Mouse (Mus musculus): ENCODE data around the gene Kif3b.
"Not testable (repeated sequence)": the region's sequence is repeated elsewhere in the genome, so short reads cannot be mapped to it uniquely, and the experiment has no call there.

Kif3b gene

DNA sequence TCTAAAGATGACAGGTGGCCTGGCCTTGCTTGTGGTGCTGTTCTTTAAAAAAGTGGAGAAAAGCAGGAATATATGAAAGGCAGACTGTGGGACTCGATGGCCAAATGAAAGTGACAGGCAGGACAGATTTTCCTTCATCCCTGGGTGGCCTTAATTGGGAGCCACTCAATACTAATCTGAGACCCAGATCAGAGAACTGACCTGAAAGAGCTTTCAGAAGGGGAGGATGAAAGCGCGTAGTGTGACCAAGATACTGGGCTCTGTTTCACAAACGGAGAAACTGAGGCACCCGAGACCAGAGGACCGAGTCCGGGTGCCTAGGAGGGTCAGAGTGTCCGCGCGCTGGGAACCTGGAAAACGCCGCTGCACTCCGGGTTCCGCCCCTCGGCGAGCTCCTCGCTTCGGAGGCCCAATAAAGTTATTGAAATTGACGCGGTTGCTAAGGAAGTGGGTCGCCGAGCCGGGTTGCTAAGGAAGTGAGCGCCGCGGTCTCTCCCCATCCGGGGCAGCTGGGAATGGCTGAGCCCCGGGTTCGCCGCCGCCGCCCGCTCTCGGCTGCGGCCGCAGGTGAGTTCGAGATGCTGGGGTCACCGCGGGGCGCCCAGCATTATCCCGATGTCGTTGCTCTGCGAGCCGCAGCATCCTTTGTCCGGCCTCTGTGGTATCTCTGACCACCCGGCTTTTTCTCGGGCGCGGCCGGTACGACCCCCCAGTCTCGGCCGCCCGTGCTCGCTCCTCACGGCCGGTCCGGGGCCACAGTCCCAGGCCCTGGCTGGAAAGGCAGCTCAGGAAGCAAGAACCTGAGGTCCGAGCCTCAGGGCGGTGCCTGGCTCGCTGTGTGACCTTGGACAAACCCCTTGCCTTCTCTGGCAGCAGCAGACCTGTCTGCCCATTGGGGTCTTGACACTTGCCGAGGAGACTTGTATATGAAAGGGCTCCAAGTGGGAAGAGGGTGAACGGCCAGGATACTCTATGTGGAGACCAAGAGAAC lies at the start of gene Kif3b:
Gene Kif3b (plus strand): TSS at position 476 of the 991 bp plus-strand sequence.
- peak; percentile 95 for DNase-seq

DNA sequence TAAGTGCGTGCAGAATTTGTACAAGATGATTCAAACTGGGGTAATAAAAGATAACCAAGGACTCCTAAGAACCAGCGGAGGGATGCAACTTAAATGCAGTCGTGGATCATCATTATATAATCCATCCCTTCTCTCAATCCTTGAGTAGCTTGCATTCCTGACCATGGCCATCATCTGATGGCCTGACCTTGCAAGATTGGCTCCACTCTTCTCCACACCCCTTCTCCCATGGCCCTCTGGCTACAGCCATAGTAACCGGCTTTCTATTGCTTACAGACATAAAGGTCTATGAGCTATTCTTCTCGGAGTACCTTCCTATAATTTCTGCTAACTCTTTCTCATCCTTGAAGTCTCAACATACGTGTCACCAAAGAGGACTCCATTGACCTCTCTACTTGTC lies 49.1 kb upstream of the Kif3b start:
- peak; percentile 5 for DNase-seq

DNA sequence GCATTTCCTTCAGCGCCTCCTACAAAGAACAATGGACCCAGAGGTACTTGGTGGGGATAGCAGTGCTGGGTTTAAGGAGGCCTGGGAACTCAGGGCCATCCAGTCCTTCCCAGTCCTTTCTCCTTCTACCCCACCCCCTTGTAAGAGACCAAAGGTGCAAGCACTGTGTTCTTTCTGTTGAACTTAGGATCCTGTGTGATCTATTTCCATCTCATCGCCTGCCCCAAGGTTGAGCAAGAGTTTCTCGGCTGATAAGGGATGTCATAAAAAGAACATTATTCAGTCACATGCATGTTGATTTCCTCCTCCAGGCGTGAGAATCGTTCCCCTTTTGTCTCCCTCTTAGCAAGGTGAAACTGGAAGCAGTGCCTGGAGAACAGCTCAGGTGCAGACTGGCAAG lies 41.5 kb upstream of the Kif3b start:
- DNase-seq, result no peak

DNA sequence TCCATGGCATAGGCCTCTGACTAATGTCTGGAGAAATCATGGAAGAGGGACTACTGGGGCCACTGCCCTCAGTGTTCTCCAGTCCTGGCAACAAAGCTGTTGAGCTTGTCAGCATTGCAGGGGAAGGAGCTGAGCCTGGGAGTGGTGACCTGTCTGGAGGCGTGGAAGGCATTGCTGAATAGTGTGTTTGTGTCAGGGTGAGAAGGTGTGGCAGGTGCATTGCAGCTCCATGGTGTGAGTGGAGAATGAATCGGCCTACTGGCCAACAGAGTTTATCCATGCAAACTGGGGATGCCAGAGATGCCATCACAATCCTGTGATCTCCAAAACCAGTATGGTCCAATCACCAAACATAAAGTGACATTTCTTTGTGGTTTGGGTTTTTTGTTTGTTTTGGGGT lies 34.6 kb upstream of the Kif3b start:
- DNase-seq, result no peak

DNA sequence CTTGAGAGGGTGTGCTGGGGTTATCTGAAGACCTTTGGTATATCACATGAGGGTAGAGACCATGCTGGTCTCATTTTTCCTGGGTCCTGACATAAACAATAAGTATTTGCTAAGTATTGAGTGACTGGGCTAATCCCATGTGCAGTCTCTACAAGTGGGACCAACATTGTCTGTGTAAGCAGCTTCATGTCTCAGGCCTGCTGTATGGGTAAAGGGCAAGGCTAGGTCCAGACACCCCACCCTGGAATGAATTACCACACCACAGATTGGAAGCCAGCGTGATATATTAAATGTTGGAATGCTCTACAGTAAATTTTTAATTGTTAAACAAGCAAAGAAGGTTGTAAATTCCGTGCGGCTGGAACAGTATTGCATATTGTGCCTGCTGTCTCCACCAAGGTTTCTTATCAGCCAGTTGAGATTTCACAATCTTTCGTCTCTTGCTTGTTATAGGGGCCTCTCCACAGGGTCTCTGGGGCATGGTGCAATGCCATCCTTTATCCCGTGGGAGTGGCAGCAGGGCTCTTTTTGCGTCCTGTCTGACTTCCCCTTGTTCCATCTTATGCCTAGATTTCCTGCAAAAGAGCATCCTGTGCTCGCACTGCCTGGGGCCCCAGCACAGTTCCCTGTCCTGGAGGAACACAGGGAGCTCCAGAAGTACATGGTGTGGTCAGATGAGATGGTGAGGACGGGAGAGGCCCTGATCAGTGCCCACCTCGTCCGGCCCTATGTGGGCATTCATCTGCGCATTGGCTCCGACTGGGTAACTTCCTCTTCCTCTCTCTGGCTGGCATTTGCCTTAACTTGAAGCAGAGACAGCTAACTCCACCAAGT lies 32.0 kb upstream of the Kif3b start:
- DNase-seq, result no peak

DNA sequence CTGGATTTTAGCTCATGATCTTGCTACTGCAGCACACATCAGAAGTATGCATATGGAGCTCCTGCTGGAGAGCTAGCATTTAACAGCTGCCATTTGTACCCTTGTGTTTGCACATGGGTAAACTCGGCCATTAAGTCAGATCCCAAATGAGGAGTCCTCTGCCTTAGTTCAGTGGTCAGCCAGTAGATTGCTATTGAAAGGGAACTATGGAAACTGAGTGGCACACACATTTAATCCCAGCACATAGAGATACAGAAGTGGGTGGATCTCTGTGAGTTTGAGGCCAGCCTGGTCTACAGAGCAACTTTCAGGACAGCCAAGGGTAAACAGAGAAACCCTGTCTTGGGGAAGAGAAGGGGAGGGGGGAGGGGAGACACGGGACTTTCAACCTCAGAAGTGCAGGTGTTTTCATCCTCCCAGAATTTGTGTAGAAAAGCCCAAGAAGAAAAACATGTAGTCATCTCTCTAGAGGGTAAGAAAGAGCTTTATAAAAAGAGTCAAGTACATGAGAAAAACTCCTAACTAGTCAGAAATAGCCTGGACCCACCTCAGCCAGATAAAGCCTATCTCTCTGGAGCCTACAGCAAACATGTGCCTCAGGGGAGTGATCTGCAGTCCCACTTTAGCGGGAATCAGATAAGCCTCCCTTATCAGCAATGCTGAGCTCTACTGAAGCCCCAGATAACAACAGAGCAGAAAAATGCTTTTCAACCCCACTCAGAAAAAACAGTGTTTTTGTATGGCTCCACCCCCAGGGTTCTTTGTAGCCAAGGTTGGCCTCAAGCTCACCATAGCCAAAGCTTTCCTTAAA lies 31.1 kb upstream of the Kif3b start:
- no peak for DNase-seq

DNA sequence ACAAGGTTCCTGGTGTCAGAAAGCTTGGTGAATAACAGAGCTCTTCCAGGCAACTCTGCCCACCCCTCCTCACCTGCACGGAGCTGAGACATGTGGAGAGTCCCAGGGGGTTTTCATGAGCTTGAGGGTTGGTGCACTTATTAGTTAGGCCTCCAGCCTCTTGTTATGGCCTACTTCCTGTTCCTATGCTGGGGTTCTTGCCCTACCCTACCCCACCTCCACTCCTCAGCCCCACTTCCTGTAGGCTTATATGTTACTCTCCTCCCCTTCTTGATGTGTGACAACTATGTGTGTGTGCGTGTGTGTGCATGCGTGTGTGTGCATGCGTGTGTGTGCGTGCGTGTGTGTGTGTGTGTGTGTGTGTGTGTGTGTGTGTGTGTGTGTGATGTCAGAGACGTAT lies 28.2 kb upstream of the Kif3b start:
- DNase-seq, result no peak

DNA sequence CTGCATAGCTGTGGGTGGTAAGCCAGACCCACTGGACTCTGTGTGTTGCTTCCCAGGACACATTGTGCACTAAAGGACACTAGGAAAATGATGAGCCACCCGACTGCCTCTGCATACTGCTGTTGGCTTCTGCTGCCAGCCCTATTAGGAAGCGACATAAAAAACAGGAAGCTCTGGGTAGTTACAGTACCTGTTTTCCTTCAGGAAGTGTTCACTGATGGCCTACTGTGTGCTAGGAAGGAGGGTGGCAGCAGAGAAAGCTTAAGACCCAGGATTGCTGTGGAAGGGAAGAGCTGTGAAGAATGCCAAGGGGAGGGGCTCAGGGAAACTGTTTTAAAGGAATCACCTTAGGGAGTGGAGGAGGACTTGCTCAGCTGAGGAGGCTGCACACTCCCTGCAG lies 23.9 kb upstream of the Kif3b start:
- DNase-seq, result no peak

DNA sequence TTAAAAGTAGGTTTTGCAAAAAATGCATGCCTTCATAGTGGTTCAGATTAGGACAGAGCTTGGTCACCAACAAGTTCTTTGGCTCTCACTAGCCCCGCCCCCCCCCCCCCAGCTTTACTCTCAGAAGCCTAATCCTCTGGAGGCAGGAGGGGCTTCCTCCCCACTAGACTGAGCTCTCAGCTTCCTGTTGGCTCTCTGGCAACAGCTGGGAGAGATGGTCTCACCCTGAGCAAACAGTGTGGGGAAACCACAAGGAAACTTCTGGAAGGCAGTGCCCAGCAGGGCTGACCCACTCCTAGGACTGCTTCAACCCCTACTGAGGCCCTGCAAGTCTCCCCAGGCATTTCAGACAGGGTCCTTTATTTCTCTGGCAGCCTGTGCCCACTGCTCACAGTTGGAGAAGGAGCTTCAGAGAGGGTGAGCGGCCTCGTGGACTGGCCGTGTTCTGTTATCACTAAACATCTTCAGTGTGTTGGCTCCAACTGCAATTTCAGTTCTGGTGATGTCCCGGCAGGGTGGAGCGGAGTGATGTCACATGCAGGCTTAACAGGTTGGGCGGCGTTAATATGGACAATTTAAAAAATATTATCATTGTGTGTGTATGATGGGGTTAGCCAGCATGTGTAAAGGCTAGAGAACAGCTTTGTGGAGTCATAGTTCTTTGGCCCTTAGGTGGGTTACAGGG lies 20.8 kb upstream of the Kif3b start:
- not testable (repeated sequence) for DNase-seq

DNA sequence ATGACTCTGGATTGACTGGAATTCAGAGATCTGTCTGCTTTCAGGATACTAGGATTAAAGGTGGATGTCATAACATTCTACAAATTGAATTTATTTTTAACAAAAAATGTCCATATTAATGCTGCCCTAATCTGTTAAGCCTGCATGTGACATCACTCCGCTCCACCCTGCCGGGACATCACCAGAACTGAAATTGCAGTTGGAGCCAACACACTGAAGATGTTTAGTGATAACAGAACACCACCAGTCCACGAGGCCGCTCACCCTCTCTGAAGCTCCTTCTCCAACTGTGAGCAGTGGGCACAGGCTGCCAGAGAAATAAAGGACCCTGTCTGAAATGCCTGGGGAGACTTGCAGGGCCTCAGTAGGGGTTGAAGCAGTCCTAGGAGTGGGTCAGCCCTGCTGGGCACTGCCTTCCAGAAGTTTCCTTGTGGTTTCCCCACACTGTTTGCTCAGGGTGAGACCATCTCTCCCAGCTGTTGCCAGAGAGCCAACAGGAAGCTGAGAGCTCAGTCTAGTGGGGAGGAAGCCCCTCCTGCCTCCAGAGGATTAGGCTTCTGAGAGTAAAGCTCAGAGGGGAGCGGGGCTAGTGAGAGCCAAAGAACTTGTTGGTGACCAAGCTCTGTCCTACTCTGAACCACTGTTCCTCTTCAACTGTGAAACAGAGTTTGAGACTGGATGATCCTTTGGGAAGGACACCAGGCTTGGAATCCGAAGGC lies 16.9 kb upstream of the Kif3b start:
- DNase-seq, result not testable (repeated sequence)

DNA sequence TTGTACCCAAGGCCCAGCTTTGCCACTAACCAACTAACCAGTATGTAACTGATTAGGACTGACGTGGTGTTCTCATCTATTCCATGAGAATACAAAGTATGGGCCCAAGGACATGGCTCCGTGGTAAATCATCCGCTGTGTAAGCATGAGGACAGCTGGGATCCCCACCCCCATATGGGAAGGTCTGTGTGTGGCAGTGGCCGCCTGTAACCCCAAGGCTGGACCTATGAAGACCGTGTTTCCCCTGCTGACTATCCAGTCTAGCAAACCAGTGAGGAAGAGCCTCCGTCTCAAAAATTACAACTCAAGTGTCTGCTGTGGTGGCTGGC lies 16.3 kb upstream of the Kif3b start:
- no peak for DNase-seq

DNA sequence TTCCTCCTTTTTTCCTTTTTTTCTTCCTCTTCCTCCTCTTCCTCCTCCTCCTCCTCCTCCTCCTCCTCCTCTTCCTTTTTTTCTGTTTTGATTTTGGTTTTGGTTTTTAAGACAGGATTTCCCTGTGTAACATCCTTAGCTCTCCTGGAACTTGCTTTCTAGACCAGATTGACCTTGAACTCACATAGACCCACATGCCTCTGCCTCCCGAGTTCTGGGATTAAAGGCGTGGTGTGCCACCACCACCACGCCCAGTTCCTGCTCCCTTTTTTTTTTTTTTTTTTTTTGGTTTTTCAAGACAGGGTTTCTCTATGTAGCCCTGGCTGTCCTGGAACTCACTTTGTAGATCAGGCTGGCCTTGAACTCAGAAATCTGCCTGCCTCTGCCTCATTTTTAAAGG lies 15.6 kb upstream of the Kif3b start:
- DNase-seq, result not testable (repeated sequence)

DNA sequence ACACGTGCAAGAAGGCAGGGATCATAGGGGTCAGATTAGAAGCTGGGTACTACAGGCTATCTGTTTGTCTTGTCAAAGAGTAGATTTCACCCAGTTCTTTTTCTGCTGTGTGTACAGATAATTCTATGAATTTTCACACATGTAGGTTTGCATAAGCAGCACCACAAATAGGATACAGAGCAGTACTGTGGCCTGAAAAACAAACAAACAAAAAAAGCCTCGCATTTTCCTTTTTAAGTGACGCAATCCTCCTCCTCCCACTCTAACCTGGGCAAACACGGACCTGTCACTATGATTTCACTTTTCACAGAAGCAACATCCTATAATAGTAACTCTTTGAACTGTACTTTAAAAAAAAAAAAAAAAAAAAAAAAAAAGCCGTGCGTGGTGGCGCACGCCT lies 14.8 kb upstream of the Kif3b start:
- no peak for DNase-seq

DNA sequence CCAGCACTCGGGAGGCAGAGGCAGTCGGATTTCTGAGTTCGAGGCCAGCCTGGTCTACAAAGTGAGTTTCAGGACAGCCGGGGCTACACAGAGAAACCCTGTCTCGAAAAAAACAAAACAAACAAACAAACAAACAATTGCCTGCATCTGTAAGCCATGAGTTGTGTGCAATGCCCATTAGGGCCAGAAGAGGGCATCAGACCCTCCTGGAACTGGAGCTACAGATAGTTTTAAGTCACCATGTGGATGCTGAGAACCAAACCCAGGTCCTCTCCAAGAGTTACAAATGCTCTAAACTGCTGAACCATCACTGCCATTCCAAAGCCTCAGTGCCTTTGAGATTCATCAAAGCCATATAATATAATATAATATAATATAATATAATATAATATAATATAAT lies 14.4 kb upstream of the Kif3b start:
- DNase-seq, result not testable (repeated sequence)

DNA sequence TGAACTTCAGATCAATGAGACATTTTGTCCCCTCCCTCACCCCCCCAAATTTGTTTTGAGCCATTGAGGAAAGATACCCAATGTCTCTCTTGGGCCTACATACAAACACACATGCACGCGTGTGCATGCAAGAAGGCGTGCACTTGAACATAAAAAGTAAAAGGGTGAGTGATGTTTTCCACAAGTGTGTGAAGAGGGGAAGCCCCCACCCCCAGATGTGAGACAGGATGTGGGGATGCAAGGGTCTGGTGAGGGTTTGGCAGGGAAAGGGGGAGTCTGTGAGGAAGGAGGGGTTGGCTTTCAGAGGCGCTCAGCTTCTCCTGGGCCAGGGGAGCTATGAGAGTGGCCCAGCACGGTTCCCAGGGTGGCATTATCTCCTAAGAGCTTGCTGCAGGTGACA lies 12.9 kb upstream of the Kif3b start:
- DNase-seq, result no peak

DNA sequence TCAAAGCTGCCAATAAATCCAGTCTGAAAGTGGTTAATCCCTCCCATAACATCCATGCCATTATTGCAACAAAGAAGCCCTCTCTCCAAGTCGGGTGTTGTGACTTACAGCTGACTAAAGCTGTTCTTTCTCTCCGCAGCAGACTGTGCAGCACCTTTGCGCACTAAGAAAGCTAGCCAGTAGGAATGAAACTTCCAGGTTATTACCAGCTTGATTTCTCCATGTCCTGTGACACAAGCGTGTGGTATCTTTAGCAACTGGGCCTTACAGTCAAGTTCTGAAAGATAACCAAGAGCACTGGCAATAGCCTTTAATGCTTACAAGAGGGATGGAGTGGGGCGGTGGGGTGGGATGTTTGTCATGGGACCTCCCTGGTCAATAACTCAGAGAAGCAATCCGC lies 7.3 kb upstream of the Kif3b start:
- no peak for DNase-seq

DNA sequence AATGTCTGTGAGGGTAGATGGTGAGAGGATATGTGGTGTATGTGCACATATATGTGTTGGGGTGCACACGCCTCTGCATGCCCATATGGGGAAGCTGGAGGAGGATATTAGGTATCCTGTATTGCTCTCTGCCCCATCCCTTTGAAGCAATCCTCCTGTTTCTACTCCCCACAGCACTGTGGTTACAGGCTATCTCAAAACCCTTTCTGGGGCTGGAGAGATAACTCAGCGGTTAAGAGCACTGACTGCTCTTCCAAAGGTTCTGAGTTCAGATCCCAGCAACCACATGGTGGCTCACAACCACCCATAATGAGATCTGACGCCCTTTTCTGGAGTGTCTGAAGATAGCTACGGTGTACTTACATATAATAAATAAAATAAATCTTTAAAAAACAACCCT lies 4.7 kb upstream of the Kif3b start:
- DNase-seq, result no peak

DNA sequence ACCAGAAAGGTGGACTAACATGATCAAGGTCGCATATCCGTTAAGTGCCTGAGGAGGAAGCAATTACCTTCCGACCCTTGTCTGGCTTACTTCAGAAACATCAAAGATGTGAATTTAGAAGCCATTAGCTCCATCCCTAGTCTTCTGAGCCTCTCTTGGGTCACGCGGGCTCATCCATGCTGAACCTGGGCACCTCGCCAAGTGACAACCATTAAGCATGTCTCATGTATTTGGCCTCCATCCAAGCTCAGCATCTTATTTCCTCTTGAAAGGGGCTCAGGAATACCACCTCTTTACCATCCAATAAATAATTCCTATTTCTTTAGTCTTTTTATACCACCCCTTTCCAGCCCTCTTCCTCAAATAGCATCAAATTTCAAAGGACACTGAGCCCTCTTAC lies 3.4 kb upstream of the Kif3b start:
- no peak for DNase-seq

DNA sequence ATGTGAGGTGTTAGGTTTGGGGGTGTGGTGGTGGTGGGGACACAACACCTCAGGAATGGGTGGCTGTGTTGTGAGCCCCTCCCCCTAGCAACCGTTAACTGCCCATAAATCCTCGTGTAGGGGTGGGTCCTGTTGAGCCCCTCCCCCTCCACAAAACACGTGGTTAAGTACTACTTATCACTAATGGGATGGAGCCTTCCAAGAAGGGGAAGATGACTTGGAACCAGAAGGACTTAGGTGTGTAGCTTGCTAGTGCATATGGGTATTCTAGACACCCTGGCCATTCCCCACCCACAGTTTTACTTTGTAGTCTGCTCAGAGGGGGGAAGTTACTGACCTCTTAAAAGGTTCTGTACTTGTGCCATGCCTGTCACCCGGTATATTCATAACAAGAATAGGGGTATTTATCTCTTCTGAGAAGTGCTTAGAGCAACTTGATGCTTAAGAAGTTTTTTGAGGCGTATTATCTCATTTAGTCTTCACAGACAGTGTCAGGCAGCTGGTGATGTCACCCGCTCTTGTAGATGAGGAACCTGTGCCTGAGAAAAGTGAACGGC lies 1.2 kb downstream of the Kif3b start:
- DNase-seq, result peak; percentile 37

DNA sequence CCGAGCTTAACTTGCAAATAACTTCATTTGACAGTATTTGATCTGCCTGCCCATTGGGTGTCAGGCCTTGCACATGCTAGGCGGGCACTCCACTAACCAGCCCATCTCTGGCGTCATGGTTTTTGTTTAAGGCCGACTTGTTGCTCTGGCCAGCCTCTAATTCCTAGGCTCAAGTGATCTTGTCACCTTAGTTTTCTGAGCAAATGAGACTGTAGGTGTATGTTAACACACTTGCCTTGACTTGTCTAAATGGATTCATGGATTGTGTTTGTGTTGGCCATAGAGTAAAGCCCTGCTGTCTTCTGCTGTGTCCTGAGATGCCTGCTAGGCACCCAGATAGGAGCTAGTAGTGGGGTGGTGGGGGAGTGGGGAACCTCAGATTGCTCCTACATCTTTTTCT lies 4.0 kb downstream of the Kif3b start:
- no peak for DNase-seq

DNA sequence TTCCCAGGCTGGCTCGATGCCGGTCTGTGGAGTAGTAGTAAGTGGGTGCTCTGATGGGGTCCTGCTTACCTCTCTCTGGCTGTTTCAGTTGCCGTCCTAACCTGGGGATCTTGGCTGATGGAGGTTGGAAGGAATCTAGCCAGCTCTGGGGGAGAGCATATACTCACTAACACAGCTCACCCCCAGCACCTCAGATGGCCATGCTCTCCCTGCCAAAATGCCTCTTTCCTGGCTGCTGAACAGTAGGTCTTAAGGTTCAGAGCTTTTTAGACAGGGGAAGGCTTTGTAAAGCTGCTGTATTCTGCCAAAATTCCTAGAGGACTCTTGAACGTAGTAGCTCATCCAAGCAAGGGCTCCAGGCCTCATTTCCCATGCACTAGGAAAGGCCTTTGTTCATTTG lies 6.6 kb downstream of the Kif3b start:
- DNase-seq, result no peak

DNA sequence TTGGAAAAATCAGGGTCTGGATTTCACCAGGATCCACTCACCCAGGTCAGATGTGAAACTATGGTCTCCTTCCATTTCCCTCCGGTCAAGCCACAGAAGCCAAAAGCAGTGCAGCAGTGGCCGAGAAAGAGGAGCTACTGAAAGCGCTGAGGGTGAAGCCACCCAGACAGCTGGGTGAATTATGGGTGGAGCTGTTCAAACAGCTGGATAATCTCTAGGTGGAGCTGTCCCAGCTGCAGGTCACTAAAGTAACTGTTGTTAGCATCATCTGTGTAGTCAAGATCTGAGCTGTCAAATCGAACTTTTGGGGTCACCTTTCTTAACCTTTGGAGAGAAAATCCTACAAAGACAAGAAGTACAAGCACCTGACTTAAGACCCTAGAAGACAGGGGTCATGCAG lies 7.2 kb downstream of the Kif3b start:
- no peak for DNase-seq
